Mouse (Mus musculus) brain, adult 10 weeks (tissue): ENCODE data around the gene Cd96. TPM values are rescaled to one million over a fixed set of nuclear protein-coding genes. Genes with fewer than 3 reads are reported as not detected.

Source experiments
- polyA plus RNA-seq: library from polyadenylated mRNA; stranded (reverse); fragments of 350-450 nt; fragmentation: Illumina TruSeq; extraction: RNeasy Lipid Tissue Mini Kit (QIAGEN cat#74804); gene quantifications from one replicate; pipeline ENCODE4 v1.2.3, GENCODE M21; 2015; ENCODE audit warnings: low read depth, low replicate concordance

Cd96 gene
- not detected for polyA plus RNA-seq

DNA sequence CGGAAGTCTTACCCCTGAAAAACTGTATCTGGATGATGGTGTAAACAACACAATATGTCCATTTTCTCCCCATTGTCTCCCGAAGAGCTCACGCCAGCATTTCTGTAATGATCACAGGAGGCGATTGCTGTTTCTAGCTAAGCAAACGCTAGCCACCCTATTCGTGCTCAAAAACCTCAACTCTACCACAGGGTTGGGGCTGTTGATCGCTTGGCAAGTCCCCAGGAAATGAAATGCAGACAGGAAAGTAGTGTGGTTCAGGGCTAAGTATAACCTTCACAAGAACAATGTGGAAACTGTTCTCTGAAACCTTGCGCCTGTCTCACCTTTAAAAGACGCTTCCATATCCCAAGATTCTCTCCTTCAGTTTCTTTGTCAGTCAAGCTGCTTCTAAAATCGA is at the start of gene Cd96:
Gene Cd96, minus strand, starts transcription at position 232 of the 400 bp plus-strand sequence.

DNA sequence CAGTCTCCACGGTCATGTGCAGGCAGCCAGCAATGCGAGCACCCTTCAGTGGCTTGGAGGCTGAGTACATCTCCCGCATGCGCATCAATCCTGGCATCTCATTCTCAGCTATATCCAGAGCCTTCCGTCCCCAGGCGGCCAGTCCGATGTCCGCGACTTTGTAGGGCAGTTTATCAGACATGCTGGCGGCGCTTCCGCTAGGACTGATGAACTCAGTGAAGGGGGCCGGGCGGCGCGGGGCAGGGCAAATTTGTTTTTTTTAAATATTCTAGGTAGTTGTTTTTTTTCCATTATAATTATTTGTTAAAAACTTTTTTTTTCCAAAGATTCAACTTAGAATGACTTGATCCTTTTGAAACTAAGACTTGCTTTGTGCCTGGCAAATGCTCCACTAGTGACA is 34.8 kb upstream of the Cd96 start, which contains the start of gene Gm4737:
Gene Gm4737, minus strand, starts transcription at position 246 of the 400 bp plus-strand sequence.

DNA sequence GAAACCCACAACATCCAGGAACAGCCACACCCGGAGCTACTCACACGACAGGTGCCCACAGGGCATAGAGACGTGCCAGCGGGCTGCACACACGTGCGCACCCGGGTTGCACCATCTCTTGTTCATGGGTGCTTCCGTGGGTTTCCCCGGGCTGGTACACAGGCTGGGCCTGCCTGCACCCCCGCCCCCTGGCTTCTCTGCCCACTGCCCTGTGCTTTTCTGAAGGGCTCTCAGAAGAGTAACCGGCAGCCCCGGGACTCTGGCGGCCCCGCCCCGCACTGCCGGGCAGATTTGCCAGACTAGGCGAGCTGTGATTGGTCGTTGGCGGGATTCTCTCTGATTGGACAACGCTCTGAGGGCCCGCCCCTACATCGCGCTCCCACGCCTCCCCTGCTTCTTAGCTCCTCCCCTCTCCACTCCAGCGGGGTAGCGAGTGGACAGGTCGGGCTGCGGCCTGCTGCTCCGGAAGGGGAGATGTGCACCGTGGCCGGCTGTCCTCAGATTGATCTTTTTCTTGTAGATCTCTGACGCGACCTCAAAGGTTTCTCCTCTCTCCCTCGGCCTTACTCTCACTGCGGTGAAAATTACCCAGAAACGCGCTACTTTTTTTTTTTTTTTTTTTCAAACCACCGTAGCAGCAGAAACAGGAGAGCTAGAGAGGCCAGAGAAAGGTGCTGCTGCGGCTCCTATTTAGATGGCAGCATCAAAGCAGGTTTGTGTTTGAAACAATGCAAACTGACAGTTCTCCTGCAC is 109.7 kb downstream of the Cd96 start, which contains the start of gene Plcxd2:
Gene Plcxd2, minus strand, starts transcription at position 66 of the 753 bp plus-strand sequence.

Other genes with a start within 250 kb of the Cd96 start
- gene Phldb2, start 166.7 kb downstream of the Cd96 start, polyA plus RNA-seq = 3.6 TPM
- gene Plcxd2, start 110.0 kb downstream of the Cd96 start, polyA plus RNA-seq = 53.4 TPM
- gene Gm4737, start 34.8 kb upstream of the Cd96 start, polyA plus RNA-seq = 1.3 TPM